Mouse (Mus musculus) liver, adult 2 months (tissue): ENCODE results near the gene Adgra3.

Source experiments
- CTCF ChIP-seq: fragments of 200-500 bp; IDR thresholded peaks from 2 replicates; pipeline ENCODE4 v1.5.1; 2011; ENCODE audit warnings: low read depth, low read length, control low read depth
- POLR2A ChIP-seq: fragments of 200-500 bp; IDR thresholded peaks from 2 replicates; pipeline ENCODE4 v1.6.1; 2011; ENCODE audit warnings: low read length, control low read depth; ENCODE audit not compliant: insufficient read depth; ENCODE audit errors: extremely low read depth

DNA sequence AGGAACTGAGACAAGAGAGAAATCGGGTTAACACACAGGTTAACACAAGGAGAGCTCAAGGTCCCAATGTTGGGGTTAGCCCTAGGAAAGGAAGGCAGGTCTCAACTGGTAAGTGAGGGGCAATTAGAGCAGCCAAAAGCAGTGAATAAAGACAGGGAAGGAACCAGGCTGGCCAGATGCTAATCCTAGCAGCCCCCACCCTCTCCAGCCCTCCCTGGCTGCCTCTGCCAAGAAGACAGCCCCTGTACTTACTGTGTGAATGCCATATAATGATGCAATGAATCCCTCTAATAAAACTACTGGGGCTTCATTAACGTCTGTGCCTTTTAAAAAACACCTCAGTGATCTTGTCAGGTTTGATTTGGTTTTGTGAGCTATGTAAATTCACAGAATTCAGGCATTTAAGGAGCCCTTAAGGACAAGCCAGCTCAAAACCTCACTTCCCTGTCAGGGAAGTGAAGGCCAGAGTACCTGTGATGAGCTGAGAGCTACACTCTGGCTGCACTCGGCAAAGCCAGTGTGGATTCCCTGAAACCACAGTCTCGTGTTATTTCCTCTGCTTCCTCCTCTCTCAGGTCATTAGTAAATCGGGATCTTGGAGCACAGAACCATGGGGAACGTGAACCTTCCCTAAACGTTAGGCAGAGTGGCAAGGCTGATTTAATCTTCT, 16.4 kb downstream of the Adgra3 start:
- TF ChIP-seq CTCF (no peak), POLR2A (no peak)
